Mouse (Mus musculus) C2C12 (cell line): Measurements from ENCODE around the gene Nfib.

ENCODE experiments used
- CTCF ChIP-seq: IDR thresholded peaks from one replicate; pipeline ENCODE4 v1.5.1; 2011; ENCODE audit not compliant: control insufficient read depth, insufficient read depth, insufficient read length
- MAX ChIP-seq: IDR thresholded peaks from one replicate; pipeline ENCODE4 v1.6.1; 2011; ENCODE audit warnings: mild to moderate bottlenecking, control low read depth
- MYOD1 ChIP-seq: IDR thresholded peaks from one replicate; pipeline ENCODE4 v1.6.1; 2011; ENCODE audit warnings: low read depth; ENCODE audit not compliant: control insufficient read depth, insufficient read length
- MYOG ChIP-seq: IDR thresholded peaks from one replicate; pipeline ENCODE4 v1.6.1; 2011; ENCODE audit not compliant: control insufficient read depth, insufficient read length; ENCODE audit errors: extremely low read depth

DNA sequence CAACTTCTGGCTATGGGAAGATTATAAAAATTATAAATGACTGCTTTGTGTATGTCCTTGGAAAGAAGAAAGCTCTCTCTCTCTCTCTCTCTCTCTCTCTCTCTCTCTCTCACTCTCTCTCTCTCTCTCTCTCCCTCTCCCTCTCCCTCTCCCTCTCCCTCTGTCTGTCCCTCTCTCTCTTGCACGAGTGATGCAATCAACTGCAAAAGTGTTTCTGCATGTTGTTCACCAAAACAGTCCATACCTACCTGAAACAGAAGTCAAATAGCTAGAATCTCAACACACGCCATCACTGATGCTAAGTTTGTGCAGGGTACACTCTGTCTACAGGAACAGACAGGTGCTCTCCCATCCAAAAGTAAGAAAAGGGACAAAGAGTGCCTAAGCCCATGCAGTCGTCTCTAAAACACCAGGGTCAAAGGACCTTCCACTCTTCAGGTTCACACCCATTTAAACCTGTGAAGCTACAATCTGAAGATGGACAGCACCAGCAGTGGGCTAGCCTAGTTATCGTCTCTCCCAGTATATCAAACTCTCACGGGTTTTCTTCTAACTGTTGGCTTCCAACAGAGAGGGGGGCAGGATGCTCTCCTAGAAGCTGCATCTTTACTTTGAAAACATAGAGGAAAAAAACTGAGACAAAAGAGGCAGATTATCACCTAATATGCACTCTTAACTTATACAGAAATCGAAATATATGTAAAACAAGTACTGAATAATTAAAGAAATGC is 380.0 kb downstream of the Nfib start:
- TF ChIP-seq CTCF (no peak), MAX (no peak), MYOG (no peak), MYOD1 (no peak)
